Mouse (Mus musculus) liver, adult (tissue): ENCODE measurements around the gene Coq5.

Experiments
- GATA4 ChIP-seq: IDR thresholded peaks from 2 replicates; pipeline ENCODE4 v1.6.1; 2014; ENCODE audit warnings: mild to moderate bottlenecking, low read length; ENCODE audit not compliant: insufficient replicate concordance

The Coq5 gene

GRCm38 (mm10) chr5:115260356-115260755 lies 19.1 kb upstream of the Coq5 start:
- TF ChIP-seq GATA4 = no peak

DNA sequence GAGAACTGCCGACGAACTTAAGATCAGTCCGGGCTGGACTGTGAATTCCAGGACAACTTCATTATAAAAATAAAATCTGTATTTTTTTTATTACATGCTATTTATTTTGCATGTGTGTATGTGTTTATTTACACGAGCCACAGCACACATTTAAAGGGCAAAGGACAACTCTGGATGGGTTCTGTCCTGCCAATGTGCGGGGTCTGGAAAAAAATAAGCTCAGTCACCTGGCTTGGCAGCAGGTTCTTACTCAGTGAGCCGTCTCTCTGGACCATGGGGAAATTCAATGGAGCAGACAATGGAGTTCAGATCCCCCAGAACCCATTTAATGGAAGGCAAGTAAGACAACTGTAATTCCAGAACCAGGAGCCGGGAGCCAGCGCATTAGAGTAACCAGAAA lies 18.3 kb upstream of the Coq5 start:
- TF ChIP-seq GATA4 = no peak

- TF ChIP-seq GATA4 = no peak
These were observed 17.6 kb upstream of the Coq5 start for GRCm38 (mm10) chr5:115261880-115262279.

- TF ChIP-seq GATA4 = no peak
These were observed 16.8 kb upstream of the Coq5 start for GRCm38 (mm10) chr5:115262502-115263291.

DNA sequence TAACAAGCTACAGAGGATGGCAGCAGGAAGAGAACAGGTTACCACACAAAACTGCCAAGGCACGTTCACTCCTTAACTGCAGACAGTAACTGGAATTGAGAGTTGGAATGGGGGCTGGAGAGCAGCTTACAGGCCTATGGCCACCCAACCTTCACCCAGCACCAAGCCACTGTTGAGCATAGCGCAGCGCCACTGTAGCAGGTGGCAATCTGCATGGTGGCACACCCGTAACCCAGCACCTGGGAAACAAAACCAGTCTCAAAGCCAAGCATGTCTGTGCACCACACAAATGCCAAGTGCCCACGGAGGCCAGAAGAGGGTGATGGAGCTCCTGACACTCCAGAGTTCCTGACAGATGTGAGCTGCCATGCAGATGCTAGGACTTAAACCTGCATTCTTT lies 13.1 kb upstream of the Coq5 start:
- TF ChIP-seq GATA4 = no peak

- TF ChIP-seq GATA4 = no peak
These were observed 12.5 kb upstream of the Coq5 start for GRCm38 (mm10) chr5:115266787-115267468.

DNA sequence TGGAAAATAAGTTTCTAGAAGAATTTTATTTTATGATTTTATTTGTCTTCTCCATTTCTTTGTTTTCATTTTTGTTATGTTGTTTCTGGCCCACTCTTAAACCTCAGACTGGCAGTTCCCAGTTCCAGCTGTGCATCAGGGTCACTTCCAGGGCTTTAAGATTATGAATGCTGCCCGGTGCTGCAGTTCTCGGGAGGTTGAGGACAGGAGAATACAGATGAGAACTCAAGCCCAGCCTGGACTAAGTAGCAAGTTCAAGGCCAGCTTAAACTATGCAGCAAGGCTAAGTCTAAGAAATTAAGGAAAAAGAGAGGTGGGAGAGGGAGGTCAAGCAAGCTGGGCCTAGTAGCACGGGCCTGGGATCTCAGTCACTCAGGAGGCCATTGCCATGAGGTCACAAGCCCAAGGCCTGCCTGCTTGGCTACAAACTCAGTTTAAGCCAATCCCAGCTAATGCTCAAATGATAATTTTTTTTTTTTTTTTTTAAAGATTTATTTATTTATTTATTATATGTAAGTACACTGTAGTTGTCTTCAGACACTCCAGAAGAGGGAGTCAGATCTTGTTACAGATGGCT lies 11.9 kb upstream of the Coq5 start:
- no peak for TF ChIP-seq GATA4

- no peak for TF ChIP-seq GATA4
These were observed 11.2 kb upstream of the Coq5 start for GRCm38 (mm10) chr5:115268266-115268665.

DNA sequence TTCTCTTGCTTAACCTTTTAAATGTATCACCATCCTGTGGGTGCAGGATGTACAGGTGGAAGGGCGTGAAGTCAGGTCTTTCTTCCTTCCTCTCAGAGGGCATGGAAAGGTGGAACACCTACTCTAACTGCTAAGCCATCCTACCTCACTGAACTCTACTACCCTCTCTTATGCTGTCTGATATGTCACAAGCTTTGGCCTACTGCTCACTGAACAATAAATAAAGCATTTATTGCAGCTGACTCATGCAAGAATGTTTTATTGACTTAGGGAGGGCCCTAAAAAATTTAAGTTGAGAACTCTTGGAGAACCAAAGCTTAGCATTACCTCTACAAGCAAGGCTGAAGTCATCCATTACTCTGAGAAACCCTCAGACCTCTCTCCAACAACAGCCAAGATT lies 9.5 kb upstream of the Coq5 start:
- TF ChIP-seq GATA4 = no peak

DNA sequence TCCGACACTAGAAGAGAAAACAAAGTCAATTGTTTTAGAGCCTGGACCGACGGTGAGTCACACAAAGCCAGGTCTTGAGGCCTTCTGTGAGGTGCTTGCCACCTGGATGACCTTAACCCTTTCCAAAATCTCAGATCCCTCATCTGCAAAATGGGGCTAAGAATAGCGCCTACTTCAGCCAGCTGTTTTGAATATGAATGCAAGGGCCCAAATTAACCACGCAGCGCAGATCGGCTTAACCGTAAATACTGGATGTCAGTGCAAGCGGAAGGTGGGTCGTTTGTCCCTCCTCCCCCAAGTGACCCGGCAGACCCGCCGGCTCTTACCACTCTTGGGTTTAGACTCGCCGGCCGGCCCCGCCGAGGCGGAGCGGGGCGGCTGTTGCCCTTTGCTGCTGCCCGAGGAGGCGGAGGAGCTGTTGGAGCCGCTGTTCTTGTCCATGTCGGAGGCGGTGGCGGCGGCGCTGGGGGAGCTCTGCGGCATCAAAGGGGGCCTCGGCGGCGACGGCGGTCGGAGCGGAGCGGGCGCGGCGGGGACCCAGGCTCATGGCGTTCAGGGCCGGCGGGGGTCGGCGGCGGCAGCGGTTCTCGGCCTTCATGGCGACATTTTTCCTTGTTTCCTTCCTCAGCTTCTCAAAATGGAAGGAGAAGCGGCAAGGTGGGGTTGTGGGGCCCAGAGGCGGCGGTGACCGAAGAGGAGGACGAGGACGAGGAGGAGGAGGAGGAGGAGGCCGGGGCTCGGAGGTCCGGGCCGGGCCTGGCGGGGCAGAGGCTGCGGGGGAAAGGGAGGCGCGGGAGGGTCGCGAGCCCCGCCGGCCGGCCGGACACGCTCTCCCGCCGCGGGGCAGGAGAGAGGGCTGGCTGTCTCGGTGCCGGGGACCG lies 7.3 kb upstream of the Coq5 start:
- no peak for TF ChIP-seq GATA4

DNA sequence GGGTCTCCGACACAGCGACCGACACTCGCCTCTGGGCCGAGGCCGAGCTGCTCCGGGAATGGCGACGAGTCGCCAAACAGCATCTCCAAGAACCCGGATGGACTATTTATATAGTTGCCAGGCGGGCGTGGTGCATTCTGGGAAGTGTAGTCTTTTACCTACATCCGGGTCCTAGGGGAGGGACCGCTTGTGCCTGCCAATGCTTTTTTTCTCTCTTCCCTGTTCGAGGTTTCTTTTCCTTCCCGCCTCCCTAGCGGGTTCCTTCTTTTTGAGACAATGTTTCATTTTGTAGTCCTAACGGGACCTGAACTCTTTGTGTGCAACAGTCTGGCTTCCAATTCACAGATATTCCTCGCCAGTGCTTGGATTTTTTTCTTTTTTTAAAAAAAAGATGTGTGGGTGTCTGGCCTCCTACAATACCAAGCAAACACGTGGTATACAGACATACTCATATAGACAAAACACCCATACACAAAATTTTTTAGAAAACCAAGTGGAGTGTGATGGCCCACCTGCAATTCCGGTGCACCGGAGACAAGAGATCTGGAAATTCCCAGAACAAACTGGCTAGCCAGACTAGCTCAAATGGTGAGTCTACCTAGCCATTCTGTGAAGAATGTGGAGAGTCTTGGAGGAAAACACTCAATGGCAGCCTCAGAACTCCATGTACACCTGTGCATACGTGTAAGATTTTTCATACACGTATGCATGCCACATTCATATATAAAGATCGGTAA lies 6.5 kb upstream of the Coq5 start, which contains the start of gene Rnf10:
Gene Rnf10, minus strand, starts transcription at position 87 of the 737 bp plus-strand sequence.
- TF ChIP-seq GATA4 = no peak

GRCm38 (mm10) chr5:115273549-115274135 lies 5.8 kb upstream of the Coq5 start:
- TF ChIP-seq GATA4 = no peak

GRCm38 (mm10) chr5:115274353-115274752 lies 5.1 kb upstream of the Coq5 start:
- no peak for TF ChIP-seq GATA4

DNA sequence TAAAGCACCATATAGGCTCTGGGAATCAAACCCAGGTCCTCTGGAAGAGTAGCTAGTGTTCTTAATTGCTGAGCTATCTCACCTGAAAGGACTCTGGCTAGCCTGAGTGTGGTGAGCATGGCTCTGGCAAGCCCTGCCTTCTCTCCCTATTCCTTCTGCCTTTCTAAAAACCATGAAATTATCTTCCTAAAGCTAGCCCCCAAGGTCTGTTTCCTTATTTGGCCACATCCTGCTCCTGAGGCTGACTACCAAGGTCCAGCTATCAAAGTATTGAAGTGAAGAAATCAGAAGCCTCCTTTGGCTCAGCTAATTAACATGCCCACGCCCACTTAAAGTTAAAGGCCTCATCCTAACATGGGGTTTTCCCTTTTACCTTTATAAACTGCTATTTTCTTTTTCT lies 4.7 kb upstream of the Coq5 start:
- no peak for TF ChIP-seq GATA4
